Mouse (Mus musculus) bone marrow macrophage, adult 2 months (primary cell): Measurements from ENCODE around the gene Ccdc97.

Experiments
- CTCF ChIP-seq: IDR thresholded peaks from 2 replicates; pipeline ENCODE4 v1.5.1; 2012; ENCODE audit warnings: low read depth, mild to moderate bottlenecking, low read length, moderate library complexity
- POLR2A ChIP-seq: IDR thresholded peaks from 2 replicates; pipeline ENCODE4 v1.6.1; 2012; ENCODE audit warnings: mild to moderate bottlenecking, low read depth, low read length, borderline replicate concordance

DNA sequence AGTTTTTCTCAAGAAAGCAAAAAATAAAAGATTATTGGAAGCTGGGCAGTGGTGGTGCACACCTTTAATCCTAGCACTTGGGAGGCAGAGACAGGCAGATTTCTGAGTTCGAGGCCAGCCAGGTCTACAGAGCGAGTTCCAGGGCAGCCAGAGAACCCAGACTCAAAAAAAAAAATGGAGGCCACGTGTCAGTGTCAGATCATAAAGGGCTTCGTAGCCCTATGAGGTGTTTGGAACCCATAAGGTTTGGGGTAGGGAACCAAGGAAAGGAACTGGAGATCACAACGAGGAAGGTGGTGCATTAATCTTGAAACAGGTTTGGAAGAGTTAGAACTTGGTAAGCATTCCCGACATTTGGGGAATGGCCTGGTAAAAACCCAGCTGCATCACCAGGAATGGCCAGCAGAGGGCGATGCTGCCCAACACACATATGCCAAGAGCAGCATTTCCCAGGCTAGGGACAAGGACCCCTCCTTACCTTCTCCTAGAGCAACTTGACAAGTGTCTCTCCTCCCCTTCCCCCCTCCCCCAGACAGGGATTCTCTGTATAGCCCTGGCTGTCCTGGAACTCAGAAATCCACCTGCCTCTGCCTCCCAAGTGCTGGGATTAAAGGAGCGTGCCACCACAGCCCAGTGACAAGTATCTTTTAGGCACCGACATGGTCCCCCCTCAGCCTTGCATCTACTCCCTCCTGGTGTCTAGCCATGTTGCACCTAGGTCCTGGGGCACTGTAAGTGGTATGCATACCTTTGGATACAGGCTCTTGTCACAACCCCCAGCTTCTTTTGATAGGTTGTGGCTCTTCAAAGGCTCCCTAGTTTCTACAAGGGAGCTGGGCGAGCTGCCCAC lies 1.1 kb upstream of the Ccdc97 start:
- TF ChIP-seq POLR2A (no peak), CTCF (peak; percentile 77)
